Mouse (Mus musculus): Measurements from ENCODE around the gene Dnm1. TPM values are rescaled to one million over a fixed set of nuclear protein-coding genes. Genes with fewer than 3 reads are reported as not detected.

Gene Dnm1
- total and polyA plus RNA-seq, 2 experiments: 0.09 to 0.60 TPM

GRCm38 (mm10) chr2:32259657-32260417 lies 93.3 kb downstream of the Dnm1 start, which contains the start of gene Uck1:
Gene Uck1, minus strand, starts transcription at chr2:32260159.
- Histone ChIP-seq H3K27me3 (ENCODE audit: control insufficient read depth, insufficient read depth, low read length) (no peaks in the 10 kb centered on the region), H3K9ac (ENCODE audit: low read depth, low read length) (peak within 1 kb of the TSS; percentile 85), H3K4me3 (ENCODE audit: insufficient read depth, low read depth, low read length) (peak within 1 kb of the TSS; percentile 75), H3K4me1 (ENCODE audit: control insufficient read depth, insufficient read depth, low read length) (peaks cover 6% of the 10 kb centered on the region; the same call in 1 of the 2 replicates), H3K79me2 (ENCODE audit: control insufficient read depth, insufficient read depth, low read length) (peaks cover 2% of the 10 kb centered on the region; the same call in 1 of the 2 replicates), H3K27ac (replicated peaks; ENCODE audit: insufficient read depth, low read depth, low read length) (peak within 1 kb of the TSS; percentile 59), H3K36me3 (ENCODE audit: control insufficient read depth, insufficient read depth, low read length) (no peaks in the 10 kb centered on the region; the same call in 1 of the 2 replicates)
- 2% methylated on average over 59 of the region's 59 CpGs for WGBS
- TF ChIP-seq CTCF (IDR thresholded peaks at IDR 0.05; ENCODE audit: low read depth, low read length) (no peak), POLR2A (IDR thresholded peaks at IDR 0.05; ENCODE audit: extremely low read depth, insufficient read depth, low read length) (peak; percentile 72)
- peak; percentile 86 for DNase-seq (ENCODE audit: extremely low read depth, low read depth, low spot score)

GRCm38 (mm10) chr2:32258887-32259533 lies 94.1 kb downstream of the Dnm1 start:
- Histone ChIP-seq H3K79me2 (ENCODE audit: control insufficient read depth, insufficient read depth, low read length) (peaks cover 2% of the 10 kb centered on the region; the same call in 1 of the 2 replicates), H3K4me1 (ENCODE audit: control insufficient read depth, insufficient read depth, low read length) (peaks cover 6% of the 10 kb centered on the region; the same call in 1 of the 2 replicates), H3K9ac (ENCODE audit: low read depth, low read length) (peak overlapping the region; percentile 85), H3K27ac (replicated peaks; ENCODE audit: insufficient read depth, low read depth, low read length) (peak overlapping the region; percentile 67), H3K36me3 (ENCODE audit: control insufficient read depth, insufficient read depth, low read length) (no peaks in the 10 kb centered on the region; the same call in 1 of the 2 replicates), H3K27me3 (ENCODE audit: control insufficient read depth, insufficient read depth, low read length) (no peaks in the 10 kb centered on the region), H3K4me3 (ENCODE audit: insufficient read depth, low read depth, low read length) (peak overlapping the region; percentile 75)
- peak; percentile 84 for DNase-seq (ENCODE audit: extremely low read depth, low read depth, low spot score)
- TF ChIP-seq POLR2A (IDR thresholded peaks at IDR 0.05; ENCODE audit: extremely low read depth, insufficient read depth, low read length) (no peak), CTCF (IDR thresholded peaks at IDR 0.05; ENCODE audit: low read depth, low read length) (no peak)
- WGBS: 19% methylated on average over 6 of the region's 6 CpGs

Other genes with a start within 250 kb of the Dnm1 start
- 5.5 and 12.5 TPM in 2 replicates for gene Prrc2b, start 202.3 kb downstream of the Dnm1 start, total RNA-seq (2014; rRNA removed)
- 12.1 and 14.7 TPM in 2 replicates for gene Prrc2b, start 202.3 kb downstream of the Dnm1 start, polyA plus RNA-seq (2012; rRNA removed)
- 10.9 and 11.9 TPM in 2 replicates for gene Pomt1, start 116.7 kb downstream of the Dnm1 start, total RNA-seq (2014; rRNA removed)
- 19.5 and 21.5 TPM in 2 replicates for gene Pomt1, start 116.7 kb downstream of the Dnm1 start, polyA plus RNA-seq (2012; rRNA removed)
- 27.5 and 36.7 TPM in 2 replicates for gene Uck1, start 93.2 kb downstream of the Dnm1 start, total RNA-seq (2014; rRNA removed)
- 66.1 and 96.7 TPM in 2 replicates for gene Uck1, start 93.2 kb downstream of the Dnm1 start, polyA plus RNA-seq (2012; rRNA removed)
- 16.0 and 17.1 TPM in 2 replicates for gene Golga2, start 66.0 kb downstream of the Dnm1 start, total RNA-seq (2014; rRNA removed)
- 13.4 and 17.0 TPM in 2 replicates for gene Golga2, start 66.0 kb downstream of the Dnm1 start, polyA plus RNA-seq (2012; rRNA removed)
- 313 and 384 TPM in 2 replicates for gene Swi5, start 65.3 kb downstream of the Dnm1 start, total RNA-seq (2014; rRNA removed)
- 171 and 203 TPM in 2 replicates for gene Swi5, start 65.3 kb downstream of the Dnm1 start, polyA plus RNA-seq (2012; rRNA removed)
- 9.5 and 10.0 TPM in 2 replicates for gene Ciz1, start 1.0 kb downstream of the Dnm1 start, total RNA-seq (2014; rRNA removed)
- gene Ciz1, start 1.0 kb downstream of the Dnm1 start, polyA plus RNA-seq (2012; rRNA removed): 47.1 and 71.7 TPM in 2 replicates
- 25.8 and 32.5 TPM in 2 replicates for gene 1110008P14Rik, start 28.6 kb upstream of the Dnm1 start, total RNA-seq (2014; rRNA removed)
- gene 1110008P14Rik, start 28.6 kb upstream of the Dnm1 start, polyA plus RNA-seq (2012; rRNA removed): 103 and 144 TPM in 2 replicates
- gene Lcn2, start 34.9 kb upstream of the Dnm1 start, total RNA-seq (2014; rRNA removed): 2.1 and 10.0 TPM in 2 replicates
- 29.3 and 45.5 TPM in 2 replicates for gene Lcn2, start 34.9 kb upstream of the Dnm1 start, polyA plus RNA-seq (2012; rRNA removed)
- gene Ptges2, start 42.6 kb upstream of the Dnm1 start, total RNA-seq (2014; rRNA removed): 22.6 and 30.7 TPM in 2 replicates
- 24.4 and 25.5 TPM in 2 replicates for gene Ptges2, start 42.6 kb upstream of the Dnm1 start, polyA plus RNA-seq (2012; rRNA removed)
- 0.67 and 0.83 TPM in 2 replicates for gene Naif1, start 97.1 kb upstream of the Dnm1 start, total RNA-seq (2014; rRNA removed)
- gene Naif1, start 97.1 kb upstream of the Dnm1 start, polyA plus RNA-seq (2012; rRNA removed): 2.9 and 3.0 TPM in 2 replicates
- 40.0 and 41.9 TPM in 2 replicates for gene Slc25a25, start 98.1 kb upstream of the Dnm1 start, total RNA-seq (2014; rRNA removed)
- 57.9 and 124 TPM in 2 replicates for gene Slc25a25, start 98.1 kb upstream of the Dnm1 start, polyA plus RNA-seq (2012; rRNA removed)
- gene Fam102a, start 182.0 kb upstream of the Dnm1 start, total RNA-seq (2014; rRNA removed): 7.0 and 7.2 TPM in 2 replicates
- 10.5 and 11.0 TPM in 2 replicates for gene Fam102a, start 182.0 kb upstream of the Dnm1 start, polyA plus RNA-seq (2012; rRNA removed)
- 6.5 and 8.4 TPM in 2 replicates for gene Dpm2, start 217.5 kb upstream of the Dnm1 start, total RNA-seq (2014; rRNA removed)
- gene Dpm2, start 217.5 kb upstream of the Dnm1 start, polyA plus RNA-seq (2012; rRNA removed): 73.7 and 104 TPM in 2 replicates
- not detected in 2 replicates for gene Pip5kl1, start 221.5 kb upstream of the Dnm1 start, total RNA-seq (2014; rRNA removed)
- not detected in 2 replicates for gene Pip5kl1, start 221.5 kb upstream of the Dnm1 start, polyA plus RNA-seq (2012; rRNA removed)
- not detected in 2 replicates for gene 9430097D07Rik, start 222.3 kb upstream of the Dnm1 start, total RNA-seq (2014; rRNA removed)
- not detected in 2 replicates for gene 9430097D07Rik, start 222.3 kb upstream of the Dnm1 start, polyA plus RNA-seq (2012; rRNA removed)
- gene St6galnac4, start 233.8 kb upstream of the Dnm1 start, total RNA-seq (2014; rRNA removed): 0.74 and 1.2 TPM in 2 replicates
- 2.2 and 2.5 TPM in 2 replicates for gene St6galnac4, start 233.8 kb upstream of the Dnm1 start, polyA plus RNA-seq (2012; rRNA removed)
- 38.0 and 45.6 TPM in 2 replicates for gene St6galnac6, start 246.4 kb upstream of the Dnm1 start, total RNA-seq (2014; rRNA removed)
- 90.0 and 134 TPM in 2 replicates for gene St6galnac6, start 246.4 kb upstream of the Dnm1 start, polyA plus RNA-seq (2012; rRNA removed)